Mouse (Mus musculus) cerebellum, adult 9-11 months (tissue): ENCODE measurements around the gene Daam1.

Experiments used
- DNase-seq: peaks from one replicate; pipeline ENCODE4 v3.0.0; 2022

Gene Daam1

DNA sequence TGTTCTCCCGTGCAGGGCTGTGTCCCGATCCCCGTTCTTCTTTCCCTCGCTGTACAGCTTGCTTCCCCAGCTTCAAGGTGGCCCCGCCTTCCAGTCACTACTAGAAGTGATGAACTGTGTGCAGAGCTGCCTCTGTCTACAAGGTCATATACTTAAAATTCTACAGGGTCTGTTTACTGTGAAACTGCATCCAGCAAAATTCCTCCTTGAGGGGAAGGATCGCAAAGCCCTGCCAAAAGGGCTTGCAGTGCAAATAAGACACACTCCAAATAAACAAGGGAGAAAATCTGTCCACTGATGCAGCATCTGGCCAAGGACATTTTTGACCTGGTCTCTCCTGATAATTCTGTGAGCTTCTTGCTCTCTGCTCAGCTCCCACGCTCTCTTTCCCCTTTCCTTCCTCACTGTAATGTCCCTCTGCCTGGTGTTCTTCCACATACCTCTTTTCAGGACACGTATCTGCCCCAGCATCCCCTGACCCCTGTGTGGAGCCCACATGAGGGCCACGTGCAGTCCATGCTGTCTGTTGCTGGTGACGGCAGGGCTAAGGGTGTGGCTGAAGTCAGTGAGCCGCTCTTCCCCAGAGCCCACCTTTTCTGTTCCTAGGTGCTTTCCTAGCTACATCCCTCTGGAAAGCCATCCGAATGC lies 141.9 kb downstream of the Daam1 start:
- no peak for DNase-seq

DNA sequence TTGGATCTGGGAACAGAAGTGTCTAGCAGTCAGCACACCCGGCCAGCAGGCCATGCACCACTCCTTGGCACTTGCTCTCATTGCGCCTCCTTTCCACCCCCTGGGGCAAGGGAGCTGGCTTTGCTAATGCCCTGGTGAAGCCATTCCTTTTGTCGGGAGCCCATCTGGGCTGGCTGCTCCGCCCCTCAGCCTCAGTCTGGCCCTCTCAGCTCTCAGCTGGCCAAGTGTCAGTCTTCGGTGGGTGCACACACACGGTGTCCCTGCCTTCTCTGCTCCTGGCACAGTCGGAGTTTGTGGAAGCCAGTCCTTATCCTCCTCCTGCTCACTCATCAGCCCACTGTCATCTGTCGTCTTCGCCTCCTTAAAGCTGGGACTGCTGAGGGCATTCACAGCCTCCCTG lies 142.7 kb downstream of the Daam1 start:
- DNase-seq = peak; percentile 27

DNA sequence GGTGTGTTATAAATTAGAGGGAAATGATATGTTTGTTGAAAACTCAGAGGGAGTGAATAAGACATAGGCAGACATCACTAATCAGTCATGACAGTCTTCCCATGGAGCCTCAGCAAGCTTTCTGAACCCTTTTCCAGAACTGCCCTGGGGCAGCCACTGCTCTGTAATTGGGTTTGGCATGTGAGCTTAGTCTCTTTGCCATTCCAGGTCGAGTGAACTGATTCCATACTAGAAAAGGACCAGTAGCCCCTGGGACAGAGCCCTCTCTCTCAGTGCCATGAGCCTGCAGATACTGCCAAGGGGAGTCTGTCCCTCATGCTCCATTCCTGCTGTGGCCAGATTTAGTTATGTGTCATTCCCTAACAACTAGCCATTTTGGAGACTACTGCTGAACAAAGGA lies 144.7 kb downstream of the Daam1 start:
- no peak for DNase-seq

GRCm38 (mm10) chr12:71976361-71976960 lies 145.6 kb downstream of the Daam1 start:
- no peak for DNase-seq

DNA sequence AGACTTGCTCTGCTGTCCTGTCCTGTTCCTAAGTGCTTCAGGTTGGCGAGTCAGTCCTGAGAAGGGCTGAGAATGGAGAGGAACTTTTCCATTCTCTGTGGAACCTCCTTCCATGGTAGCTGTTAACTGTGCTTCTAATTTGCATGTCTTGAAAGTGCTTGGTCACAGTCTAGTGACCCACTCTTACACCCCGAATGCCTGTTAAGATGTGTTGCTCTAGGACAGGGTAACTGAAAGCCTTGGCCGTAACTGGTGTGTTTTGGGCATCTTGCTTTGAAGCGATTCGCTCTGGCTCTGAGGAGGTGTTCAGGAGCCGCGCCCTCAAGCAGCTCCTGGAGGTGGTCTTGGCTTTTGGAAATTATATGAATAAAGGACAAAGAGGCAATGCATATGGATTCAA lies 146.5 kb downstream of the Daam1 start:
- no peak for DNase-seq

DNA sequence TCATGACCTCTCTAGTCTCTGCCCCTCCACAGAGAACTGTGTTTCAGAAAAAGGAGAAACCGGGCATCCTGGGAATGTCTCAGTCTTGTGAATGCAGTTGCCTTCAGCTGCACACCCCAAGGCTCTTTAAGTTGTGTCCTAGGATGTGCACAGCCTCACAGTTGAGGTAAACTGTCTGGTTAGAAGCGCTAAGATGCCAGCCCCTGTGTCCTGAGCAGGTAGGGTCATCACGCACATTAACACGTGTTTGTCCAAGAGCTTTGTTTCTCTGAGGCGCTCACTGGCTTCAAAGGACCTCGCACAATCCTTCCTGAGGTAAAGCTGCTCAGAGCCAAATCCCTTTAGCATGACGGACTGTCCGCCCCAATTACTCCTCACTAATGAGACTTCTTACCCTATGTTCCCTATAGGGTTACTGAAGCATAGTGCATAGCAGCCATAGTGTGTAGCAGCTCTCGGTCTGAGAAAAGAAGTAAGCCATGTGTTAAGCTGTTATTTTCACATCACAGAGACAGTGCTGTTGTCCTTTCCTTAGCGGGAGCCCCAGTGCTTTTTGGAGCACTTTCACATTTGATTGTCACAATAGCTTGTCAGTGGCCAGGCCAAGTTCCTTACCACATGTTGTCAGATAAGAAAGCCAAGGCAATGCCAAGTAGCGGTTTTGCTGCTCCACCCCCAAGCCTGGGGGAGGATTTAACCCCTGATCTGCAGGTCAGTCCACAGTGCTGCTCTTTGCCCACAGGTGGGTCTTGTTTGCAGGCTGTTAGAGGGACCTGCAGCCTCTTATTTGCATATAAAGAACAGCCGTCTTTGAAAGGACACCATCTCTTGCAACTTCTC lies 147.9 kb downstream of the Daam1 start:
- no peak for DNase-seq

- no peak for DNase-seq
Observed at GRCm38 (mm10) chr12:71980166-71980565, 149.3 kb downstream of the Daam1 start.

DNA sequence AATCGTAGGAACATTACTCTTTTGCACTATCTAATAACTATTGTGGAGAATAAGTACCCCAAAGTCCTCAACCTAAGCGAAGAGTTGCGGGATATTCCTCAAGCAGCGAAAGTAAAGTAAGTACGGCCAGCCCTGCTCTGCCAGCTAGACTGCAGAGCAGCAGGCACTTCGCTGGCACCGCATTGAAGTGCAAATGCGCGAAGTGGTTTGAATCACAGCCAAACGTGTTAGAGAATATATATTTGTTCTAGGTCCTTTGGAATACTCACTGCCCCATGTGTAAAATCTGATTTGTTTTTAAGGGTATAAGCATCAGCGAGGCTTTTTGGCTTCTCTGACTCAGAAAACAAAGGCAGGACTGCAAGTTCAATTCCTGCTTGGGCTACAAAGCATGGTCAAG lies 149.9 kb downstream of the Daam1 start:
- DNase-seq = no peak

- DNase-seq = no peak
Observed at GRCm38 (mm10) chr12:71981250-71981649, 150.4 kb downstream of the Daam1 start.

GRCm38 (mm10) chr12:71981791-71982190 lies 150.9 kb downstream of the Daam1 start:
- no peak for DNase-seq

DNA sequence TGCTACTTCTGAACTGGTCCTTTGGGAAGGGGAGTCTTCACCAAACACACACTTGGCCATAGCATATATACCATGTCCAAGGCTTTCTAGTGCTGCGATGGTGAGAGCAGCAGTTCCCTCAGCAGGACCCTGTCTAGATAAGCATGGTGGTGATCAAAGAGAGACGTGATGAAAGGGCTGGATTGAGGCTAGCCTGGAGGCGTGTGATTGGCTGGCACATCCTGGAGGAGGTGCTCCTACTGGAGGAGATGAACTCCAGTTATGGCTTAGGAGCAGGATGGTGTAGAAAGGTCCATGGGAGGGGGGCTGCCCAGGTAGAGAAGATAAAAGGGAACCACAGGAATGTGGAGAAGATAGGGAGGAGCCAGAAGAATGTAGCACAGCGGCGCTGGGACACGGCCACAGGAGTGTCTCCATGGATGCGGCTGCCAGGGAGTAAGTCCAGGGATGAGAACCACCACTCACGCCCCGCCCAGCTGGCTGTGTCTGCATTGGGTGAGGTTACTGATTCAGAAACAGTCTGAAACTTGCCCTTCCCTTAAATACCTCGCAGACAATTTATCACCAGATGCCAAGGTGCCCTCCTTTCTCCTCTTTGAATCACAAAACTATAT lies 152.3 kb downstream of the Daam1 start:
- DNase-seq = no peak

GRCm38 (mm10) chr12:71987161-71987560 lies 156.3 kb downstream of the Daam1 start:
- no peak for DNase-seq

DNA sequence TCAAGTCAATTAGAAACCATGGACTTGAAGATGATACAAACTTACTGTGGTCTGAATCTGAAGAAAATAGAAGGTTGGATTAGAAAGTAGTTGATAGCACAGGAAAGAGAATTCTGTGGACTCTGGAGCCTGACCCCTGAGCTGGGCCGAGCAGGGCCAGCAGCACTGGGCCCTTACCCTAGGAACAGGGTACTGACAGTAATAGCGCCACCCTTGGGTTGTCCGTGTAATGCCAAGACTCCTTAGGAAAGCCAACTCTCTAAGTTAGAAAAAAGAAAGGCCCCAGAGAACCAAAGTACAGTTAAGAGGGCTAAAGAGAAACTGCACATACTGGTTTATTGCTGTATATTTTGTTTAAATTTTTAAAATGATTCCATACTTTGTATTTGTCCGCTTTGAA lies 157.0 kb downstream of the Daam1 start:
- DNase-seq = no peak

- DNase-seq = no peak
Observed at GRCm38 (mm10) chr12:71989596-71989995, 158.7 kb downstream of the Daam1 start.

DNA sequence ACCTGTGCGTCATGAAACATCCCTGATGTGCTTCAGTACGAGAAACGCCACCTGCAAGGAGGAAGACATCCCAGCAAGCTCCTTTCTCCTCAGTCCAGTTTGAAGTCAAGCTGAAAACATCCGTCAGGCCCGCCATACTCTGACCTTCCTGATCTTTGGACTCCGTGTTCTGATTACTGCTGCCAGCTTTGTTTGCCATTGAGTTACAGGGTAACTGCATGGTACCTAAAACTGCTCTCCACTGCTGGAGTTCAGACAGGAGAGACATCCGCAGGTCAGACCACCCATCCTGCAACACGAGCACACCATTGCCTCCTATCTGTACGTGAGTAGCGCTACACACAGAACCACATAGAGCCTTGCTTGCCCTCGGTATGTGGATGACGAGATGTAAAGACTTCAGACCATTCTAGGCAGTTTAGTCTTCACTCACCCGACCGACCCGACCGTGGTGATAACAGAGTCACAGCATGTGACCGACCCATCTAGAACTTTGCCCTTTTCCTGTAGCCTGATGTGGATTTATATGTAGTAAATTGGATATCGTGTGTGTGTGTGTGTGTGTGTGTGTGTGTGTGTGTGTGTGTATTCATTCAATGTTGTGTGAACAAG lies 161.8 kb downstream of the Daam1 start:
- DNase-seq = no peak

- DNase-seq = no peak
Observed at GRCm38 (mm10) chr12:71995831-71996230, 165.0 kb downstream of the Daam1 start.

- no peak for DNase-seq
Observed at GRCm38 (mm10) chr12:71996920-71997319, 166.0 kb downstream of the Daam1 start.

DNA sequence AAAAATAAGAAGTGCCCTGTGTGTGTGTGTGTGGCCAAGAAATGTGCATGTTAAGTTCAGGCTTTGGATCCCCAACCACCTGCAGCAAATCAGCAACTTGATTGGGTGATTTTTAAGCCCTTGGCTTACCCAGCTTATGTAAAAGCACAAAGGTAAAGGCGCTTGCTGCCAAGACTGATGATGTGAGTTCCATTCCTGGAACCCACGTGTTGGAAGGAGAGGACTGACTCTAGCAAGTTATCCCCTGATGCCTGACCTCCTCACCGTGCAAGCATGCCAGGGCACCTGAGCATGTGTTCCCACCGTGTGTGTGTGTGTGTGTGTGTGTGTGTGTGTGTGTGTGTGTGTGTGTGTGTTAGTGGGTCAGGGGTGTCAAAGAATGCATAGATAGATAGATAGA lies 166.5 kb downstream of the Daam1 start:
- no peak for DNase-seq

GRCm38 (mm10) chr12:71998653-71999052 lies 167.8 kb downstream of the Daam1 start:
- no peak for DNase-seq

DNA sequence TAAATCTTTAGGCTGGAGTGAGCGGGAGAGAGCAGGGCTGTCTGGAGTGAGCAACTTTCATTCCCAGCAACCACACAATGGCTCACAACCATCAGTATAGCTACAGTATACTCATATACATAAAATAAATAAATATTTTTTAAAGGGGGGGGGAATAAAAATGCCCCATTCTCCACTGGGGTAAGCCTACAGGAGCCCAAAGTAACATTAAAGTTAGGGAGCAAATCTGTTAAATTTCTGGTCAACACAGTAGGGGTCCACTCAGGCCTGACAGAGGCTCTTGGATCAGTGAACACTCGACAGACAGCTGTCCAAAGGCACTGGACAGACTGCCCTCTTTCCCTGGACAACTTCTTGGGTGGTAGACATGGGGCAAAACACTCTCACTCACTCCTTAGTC lies 168.8 kb downstream of the Daam1 start:
- DNase-seq = no peak

- DNase-seq = peak; percentile 63
Observed at GRCm38 (mm10) chr12:72001811-72002210, 170.9 kb downstream of the Daam1 start.

DNA sequence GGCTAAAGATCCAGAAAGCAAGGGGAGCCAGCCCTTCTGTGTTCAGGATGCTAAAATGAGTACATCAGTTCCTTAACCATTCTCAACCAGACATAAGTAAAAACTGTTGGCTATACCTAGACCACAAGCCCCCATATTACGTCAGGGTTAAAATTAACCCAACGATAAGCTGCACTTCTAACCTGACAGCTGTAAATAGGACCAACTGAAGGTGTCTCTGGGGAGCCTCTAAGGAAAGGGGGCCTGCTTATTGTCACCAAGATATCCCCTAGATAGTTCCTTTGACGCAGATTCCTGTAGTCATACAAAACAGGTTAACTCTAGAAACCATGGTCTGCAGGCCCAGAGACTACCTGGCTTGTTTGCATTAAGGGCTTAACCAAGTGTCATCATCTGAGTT lies 174.4 kb downstream of the Daam1 start:
- DNase-seq = no peak

- DNase-seq = no peak
Observed at GRCm38 (mm10) chr12:72007656-72008055, 176.8 kb downstream of the Daam1 start.
